Mouse (Mus musculus) spleen, adult 2 months (tissue): ENCODE results near the gene Sell.

Source experiments
- CTCF ChIP-seq: fragments of 200-500 bp; IDR thresholded peaks from 2 replicates; pipeline ENCODE4 v1.5.1; 2011; ENCODE audit warnings: mild to moderate bottlenecking, inconsistent platforms; ENCODE audit not compliant: insufficient read depth, insufficient read length, insufficient replicate concordance; ENCODE audit errors: extremely low read depth
- POLR2A ChIP-seq: fragments of 200-500 bp; IDR thresholded peaks from 2 replicates; pipeline ENCODE4 v1.6.1; 2011; ENCODE audit warnings: low read depth, low read length, inconsistent platforms

GRCm38 (mm10) chr1:164043549-164043948, 18.2 kb upstream of the Sell start:
- TF ChIP-seq CTCF (no peak), POLR2A (no peak)
